Mouse (Mus musculus): Measurements from ENCODE around the gene Usp15. TPM values are rescaled to one million over a fixed set of nuclear protein-coding genes. Genes with fewer than 3 reads are reported as not detected.

The Usp15 gene
- total RNA-seq, 2 experiments from 2014 or later = 172 to 179 TPM

- no peak for DNase-seq (ENCODE audit: low spot score)
Observed at GRCm38 (mm10) chr10:123108527-123108926, 88.3 kb downstream of the Usp15 start.

- DNase-seq (ENCODE audit: low spot score) = no peak
Observed at GRCm38 (mm10) chr10:123108121-123108520, 88.7 kb downstream of the Usp15 start.

- no peak for DNase-seq (ENCODE audit: low spot score)
Observed at GRCm38 (mm10) chr10:123101303-123101702, 95.5 kb downstream of the Usp15 start.

GRCm38 (mm10) chr10:123100584-123100983, 96.2 kb downstream of the Usp15 start:
- no peak for DNase-seq (ENCODE audit: low spot score)

- no peak for DNase-seq (ENCODE audit: low spot score)
Observed at GRCm38 (mm10) chr10:123094504-123094903, 102.3 kb downstream of the Usp15 start.

GRCm38 (mm10) chr10:123092577-123092976, 104.2 kb downstream of the Usp15 start:
- DNase-seq (ENCODE audit: low spot score) = no peak

- peak; percentile 41 for DNase-seq (ENCODE audit: low spot score)
Observed at GRCm38 (mm10) chr10:123091737-123092136, 105.1 kb downstream of the Usp15 start.

GRCm38 (mm10) chr10:123089425-123089930, 107.3 kb downstream of the Usp15 start:
- no peak for DNase-seq (ENCODE audit: low spot score)

GRCm38 (mm10) chr10:123086847-123087246, 109.9 kb downstream of the Usp15 start:
- no peak for DNase-seq (ENCODE audit: low spot score)

- no peak for DNase-seq (ENCODE audit: low spot score)
Observed at GRCm38 (mm10) chr10:123084900-123085641, 111.7 kb downstream of the Usp15 start.

- DNase-seq (ENCODE audit: low spot score) = no peak
Observed at GRCm38 (mm10) chr10:123084307-123084706, 112.5 kb downstream of the Usp15 start.

GRCm38 (mm10) chr10:123076245-123077023, 120.4 kb downstream of the Usp15 start, which contains the start of gene Mon2:
TSS of gene Mon2 (minus strand) at chr10:123076505.
- peak; percentile 95 for DNase-seq (ENCODE audit: low spot score)

- no peak for DNase-seq (ENCODE audit: low spot score)
Observed at GRCm38 (mm10) chr10:123075751-123076242, 121.0 kb downstream of the Usp15 start.

GRCm38 (mm10) chr10:123071997-123072396, 124.8 kb downstream of the Usp15 start:
- DNase-seq (ENCODE audit: low spot score) = no peak

- no peak for DNase-seq (ENCODE audit: low spot score)
Observed at GRCm38 (mm10) chr10:123063021-123063420, 133.8 kb downstream of the Usp15 start.

- DNase-seq (ENCODE audit: low spot score) = peak; percentile 79
Observed at GRCm38 (mm10) chr10:123060831-123061230, 136.0 kb downstream of the Usp15 start.

GRCm38 (mm10) chr10:123057082-123057481, 139.7 kb downstream of the Usp15 start:
- no peak for DNase-seq (ENCODE audit: low spot score)

GRCm38 (mm10) chr10:123056463-123056862, 140.3 kb downstream of the Usp15 start:
- DNase-seq (ENCODE audit: low spot score) = no peak

GRCm38 (mm10) chr10:123055205-123056000, 141.4 kb downstream of the Usp15 start:
- no peak for DNase-seq (ENCODE audit: low spot score)

All from gastrocnemius, adult 18-20 months (tissue).